Mouse (Mus musculus): ENCODE results near the gene Arxes2. TPM values are rescaled to one million over a fixed set of nuclear protein-coding genes. Genes with fewer than 3 reads are reported as not detected.
A peak's percentile ranks its signal among the peaks of the same experiment; 100 is the strongest.
"Not testable (repeated sequence)": the region's sequence is repeated elsewhere in the genome, so short reads cannot be mapped to it uniquely, and the experiment has no call there.

The Arxes2 gene
- polyA plus RNA-seq, 1 experiment from 2014 or later = 205 TPM

DNA sequence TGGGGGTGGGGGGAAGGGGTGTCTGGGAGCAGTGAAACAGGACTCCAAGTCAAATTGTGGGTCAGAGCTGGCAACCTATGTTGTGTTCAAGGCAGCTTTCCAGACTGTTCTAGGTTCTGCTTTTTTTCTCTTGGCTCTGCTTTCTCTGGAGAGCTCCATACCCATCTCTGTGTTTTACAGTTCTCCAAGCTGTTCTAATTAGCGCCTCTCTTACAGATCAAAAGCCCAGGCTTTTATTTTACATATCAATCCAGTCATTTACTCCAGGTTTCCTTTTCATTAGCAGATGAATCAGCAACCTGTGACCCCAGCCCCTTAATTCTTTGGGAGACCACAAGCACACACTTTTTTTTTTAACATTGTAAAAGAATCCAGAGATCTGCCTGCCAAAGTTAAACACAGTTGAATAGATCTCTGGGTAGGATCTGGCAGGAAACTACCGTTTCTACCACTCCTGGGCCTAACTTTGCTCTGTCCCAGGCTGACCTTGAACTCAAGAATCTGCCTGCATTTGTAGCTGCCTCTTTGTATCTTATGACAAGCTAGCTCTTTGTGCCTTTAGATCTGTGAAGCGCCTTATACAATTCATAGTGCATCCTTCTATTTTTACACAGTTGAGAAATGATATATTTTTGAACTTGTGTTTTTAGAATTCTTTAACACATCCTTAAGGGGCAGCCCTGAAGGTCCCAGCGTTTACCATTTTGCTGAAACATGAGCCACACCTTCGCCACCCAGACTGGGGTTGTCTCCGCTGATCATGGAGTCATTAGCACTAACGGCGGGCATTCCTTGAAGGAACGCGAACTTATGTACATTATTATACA lies 19.8 kb upstream of the Arxes2 start:
- no peak for ATAC-seq
- no peak overlapping the region for H3K27ac ChIP-seq (ENCODE audit: low read length)
- WGBS = 49% methylated on average over 10 of the region's 10 CpGs
- H3K4me2 ChIP-seq (ENCODE audit: low read length) = no peak overlapping the region
- no peaks in the 10 kb centered on the region for H3K27me3 ChIP-seq (replicated peaks; ENCODE audit: control insufficient read depth, insufficient read depth, low read length)
- H3K4me1 ChIP-seq (replicated peaks; ENCODE audit: control insufficient read depth, insufficient read depth, low read length) = no peaks in the 10 kb centered on the region
- no peak overlapping the region for H3K9ac ChIP-seq (replicated peaks; ENCODE audit: low read depth, low read length)
- H3K4me3 ChIP-seq (replicated peaks; ENCODE audit: low read length) = no peak overlapping the region
- no peaks in the 10 kb centered on the region for H3K36me3 ChIP-seq (ENCODE audit: control insufficient read depth, insufficient read depth)
- no peaks in the 10 kb centered on the region for H3K9me3 ChIP-seq (ENCODE audit: control insufficient read depth, low read length)

GRCm38 (mm10) chrX:135974424-135975225 lies 19.0 kb upstream of the Arxes2 start:
- H3K36me3 ChIP-seq (ENCODE audit: control insufficient read depth, insufficient read depth) = no peaks in the 10 kb centered on the region
- no peak overlapping the region for H3K9ac ChIP-seq (replicated peaks; ENCODE audit: low read depth, low read length)
- no peaks in the 10 kb centered on the region for H3K27me3 ChIP-seq (replicated peaks; ENCODE audit: control insufficient read depth, insufficient read depth, low read length)
- H3K4me1 ChIP-seq (replicated peaks; ENCODE audit: control insufficient read depth, insufficient read depth, low read length) = no peaks in the 10 kb centered on the region
- 50% methylated on average over 20 of the region's 20 CpGs for WGBS
- no peaks in the 10 kb centered on the region for H3K9me3 ChIP-seq (ENCODE audit: control insufficient read depth, low read length)
- H3K27ac ChIP-seq (ENCODE audit: low read length) = no peak overlapping the region
- H3K4me2 ChIP-seq (ENCODE audit: low read length) = peak overlapping the region; percentile 37
- peak; percentile 80 for ATAC-seq
- H3K4me3 ChIP-seq (replicated peaks; ENCODE audit: low read length) = 0 out of 2 replicates have a peak overlapping the region, but pooled peaks have one; percentile 13

GRCm38 (mm10) chrX:135975226-135975552 lies 18.4 kb upstream of the Arxes2 start:
- Histone ChIP-seq H3K36me3 (ENCODE audit: control insufficient read depth, insufficient read depth) (no peaks in the 10 kb centered on the region), H3K4me3 (replicated peaks; ENCODE audit: low read length) (no peak overlapping the region), H3K4me2 (ENCODE audit: low read length) (peak overlapping the region; percentile 37), H3K27me3 (replicated peaks; ENCODE audit: control insufficient read depth, insufficient read depth, low read length) (no peaks in the 10 kb centered on the region), H3K4me1 (replicated peaks; ENCODE audit: control insufficient read depth, insufficient read depth, low read length) (no peaks in the 10 kb centered on the region), H3K9ac (replicated peaks; ENCODE audit: low read depth, low read length) (no peak overlapping the region), H3K27ac (ENCODE audit: low read length) (no peak overlapping the region), H3K9me3 (ENCODE audit: control insufficient read depth, low read length) (no peaks in the 10 kb centered on the region)
- WGBS = 22% methylated on average over 8 of the region's 8 CpGs
- peak; percentile 85 for ATAC-seq

DNA sequence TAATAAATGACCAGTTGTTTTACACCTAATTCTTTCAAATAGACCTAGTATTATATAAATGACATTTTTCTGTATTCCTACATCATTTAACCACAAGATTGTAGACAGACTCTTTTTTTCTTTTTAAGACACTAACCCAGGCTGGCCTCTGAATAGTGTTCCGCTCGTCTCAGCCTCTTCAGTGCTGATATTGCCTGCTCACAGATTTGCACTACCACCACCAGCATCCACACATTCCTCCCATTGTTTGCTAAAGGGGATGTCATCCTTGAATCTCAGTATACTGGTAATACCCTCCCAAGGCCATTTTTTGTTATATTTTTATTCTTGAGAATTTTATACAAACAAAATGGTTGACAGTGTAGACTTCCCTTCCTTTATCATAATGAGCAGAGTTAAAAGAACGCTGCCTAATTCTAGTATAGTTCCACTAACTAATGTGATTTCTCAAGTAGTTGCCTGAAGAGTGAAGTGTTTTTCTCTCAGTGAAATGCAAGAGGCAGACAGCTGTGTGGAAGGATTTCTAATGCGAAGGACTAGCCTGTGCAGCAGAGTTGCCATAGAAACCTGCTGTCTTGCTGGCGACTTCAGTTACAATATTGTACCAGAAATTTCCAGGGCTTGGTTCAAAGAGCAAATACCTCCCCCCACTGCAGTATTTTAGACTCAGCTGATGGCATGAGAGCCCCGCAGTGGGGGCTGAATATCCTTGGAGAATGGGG lies 8.9 kb upstream of the Arxes2 start:
- Histone ChIP-seq H3K4me1 (replicated peaks; ENCODE audit: control insufficient read depth, insufficient read depth, low read length) (peaks cover 2% of the 10 kb centered on the region), H3K27me3 (replicated peaks; ENCODE audit: control insufficient read depth, insufficient read depth, low read length) (no peaks in the 10 kb centered on the region), H3K4me2 (ENCODE audit: low read length) (no peak overlapping the region), H3K4me3 (replicated peaks; ENCODE audit: low read length) (no peak overlapping the region), H3K36me3 (ENCODE audit: control insufficient read depth, insufficient read depth) (no peaks in the 10 kb centered on the region), H3K9me3 (ENCODE audit: control insufficient read depth, low read length) (no peaks in the 10 kb centered on the region), H3K27ac (ENCODE audit: low read length) (no peak overlapping the region; the same call in 1 of the 2 replicates), H3K9ac (replicated peaks; ENCODE audit: low read depth, low read length) (no peak overlapping the region)
- ATAC-seq = peak; percentile 70
- WGBS = 49% methylated on average over 6 of the region's 6 CpGs

DNA sequence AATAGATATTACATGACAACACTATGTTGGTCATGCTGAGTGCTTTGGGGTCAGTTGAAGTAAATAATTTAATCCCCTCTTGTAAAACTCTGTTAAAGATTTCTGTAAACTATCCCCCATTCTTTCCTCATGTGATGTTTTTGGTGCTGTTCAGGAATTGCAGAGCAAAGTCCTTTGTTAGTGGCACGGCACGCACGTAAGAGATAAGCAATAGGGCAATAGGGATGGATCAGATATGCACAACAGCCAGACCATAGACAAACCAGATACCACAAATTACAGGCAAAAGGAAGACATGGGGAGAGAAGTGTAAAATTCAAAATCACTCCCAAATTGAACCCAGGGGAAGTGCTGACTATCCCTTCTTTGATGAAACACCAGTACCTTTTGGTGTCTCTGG lies 7.4 kb upstream of the Arxes2 start:
- Histone ChIP-seq H3K9me3 (ENCODE audit: control insufficient read depth, low read length) (no peaks in the 10 kb centered on the region), H3K36me3 (ENCODE audit: control insufficient read depth, insufficient read depth) (no peaks in the 10 kb centered on the region), H3K27me3 (replicated peaks; ENCODE audit: control insufficient read depth, insufficient read depth, low read length) (no peaks in the 10 kb centered on the region), H3K27ac (ENCODE audit: low read length) (no peak overlapping the region), H3K9ac (replicated peaks; ENCODE audit: low read depth, low read length) (no peak overlapping the region), H3K4me2 (ENCODE audit: low read length) (no peak overlapping the region), H3K4me3 (replicated peaks; ENCODE audit: low read length) (no peak overlapping the region), H3K4me1 (replicated peaks; ENCODE audit: control insufficient read depth, insufficient read depth, low read length) (peaks cover 2% of the 10 kb centered on the region)
- no peak for ATAC-seq
- 93% methylated on average over 3 of the region's 3 CpGs for WGBS

- Histone ChIP-seq H3K36me3 (ENCODE audit: control insufficient read depth, insufficient read depth) (no peaks in the 10 kb centered on the region), H3K9ac (replicated peaks; ENCODE audit: low read depth, low read length) (no peak overlapping the region), H3K4me2 (ENCODE audit: low read length) (no peak overlapping the region), H3K4me1 (replicated peaks; ENCODE audit: control insufficient read depth, insufficient read depth, low read length) (peaks cover under 1% of the 10 kb centered on the region; the same call in 1 of the 2 replicates), H3K4me3 (replicated peaks; ENCODE audit: low read length) (no peak overlapping the region), H3K27ac (ENCODE audit: low read length) (no peak overlapping the region), H3K27me3 (replicated peaks; ENCODE audit: control insufficient read depth, insufficient read depth, low read length) (no peaks in the 10 kb centered on the region), H3K9me3 (ENCODE audit: control insufficient read depth, low read length) (no peaks in the 10 kb centered on the region)
- ATAC-seq = no peak
- WGBS = 75% methylated on average over 2 of the region's 2 CpGs
Observed at GRCm38 (mm10) chrX:135990661-135991060, 3.0 kb upstream of the Arxes2 start.

DNA sequence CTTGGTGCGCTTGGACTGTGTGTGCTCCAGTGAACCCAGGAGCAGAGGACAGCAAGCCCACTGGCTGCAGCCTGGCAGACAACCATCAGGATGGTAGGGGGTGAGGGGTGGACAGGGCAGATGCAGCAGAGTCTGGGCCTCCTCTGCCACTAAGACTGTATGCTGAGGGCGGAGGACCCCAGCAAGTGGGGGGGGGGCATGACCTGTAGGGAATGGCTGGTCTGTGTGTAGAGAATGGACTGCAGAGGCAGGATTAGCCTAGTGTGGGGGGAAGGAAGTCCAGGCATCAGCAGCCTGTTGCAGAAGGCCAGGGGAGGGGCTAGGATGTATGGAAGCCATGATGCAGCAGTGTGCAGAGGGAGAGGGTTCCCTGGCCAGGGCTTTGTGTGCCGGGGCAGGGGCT lies 431 bp upstream of the Arxes2 start:
- H3K27me3 ChIP-seq (replicated peaks; ENCODE audit: control insufficient read depth, insufficient read depth, low read length); H3K27ac ChIP-seq (ENCODE audit: low read length); H3K4me3 ChIP-seq (replicated peaks; ENCODE audit: low read length); H3K9me3 ChIP-seq (ENCODE audit: control insufficient read depth, low read length); H3K36me3 ChIP-seq (ENCODE audit: control insufficient read depth, insufficient read depth); H3K4me1 ChIP-seq (replicated peaks; ENCODE audit: control insufficient read depth, insufficient read depth, low read length); H3K9ac ChIP-seq (replicated peaks; ENCODE audit: low read depth, low read length): not testable (repeated sequence)
- ATAC-seq = peak; percentile 89
- peak overlapping the region; percentile 11; the same call in 1 of the 2 replicates for H3K4me2 ChIP-seq (ENCODE audit: low read length)
- 34% methylated on average over 2 of the region's 3 CpGs for WGBS

- WGBS = 26% methylated on average over 4 of the region's 5 CpGs
- Histone ChIP-seq H3K9me3 (ENCODE audit: control insufficient read depth, low read length) (no peaks in the 10 kb centered on the region), H3K4me3 (replicated peaks; ENCODE audit: low read length) (no peak overlapping the region), H3K36me3 (ENCODE audit: control insufficient read depth, insufficient read depth) (no peaks in the 10 kb centered on the region), H3K27ac (ENCODE audit: low read length) (no peak overlapping the region), H3K4me1 (replicated peaks; ENCODE audit: control insufficient read depth, insufficient read depth, low read length) (no peaks in the 10 kb centered on the region), H3K27me3 (replicated peaks; ENCODE audit: control insufficient read depth, insufficient read depth, low read length) (no peaks in the 10 kb centered on the region), H3K9ac (replicated peaks; ENCODE audit: low read depth, low read length) (no peak overlapping the region), H3K4me2 (ENCODE audit: low read length) (no peak overlapping the region)
- ATAC-seq = no peak
Observed at GRCm38 (mm10) chrX:136007199-136007843, 13.7 kb downstream of the Arxes2 start.

- ATAC-seq = no peak
- Histone ChIP-seq H3K4me3 (replicated peaks; ENCODE audit: low read length) (no peak overlapping the region), H3K36me3 (ENCODE audit: control insufficient read depth, insufficient read depth) (no peaks in the 10 kb centered on the region), H3K27me3 (replicated peaks; ENCODE audit: control insufficient read depth, insufficient read depth, low read length) (no peaks in the 10 kb centered on the region), H3K9ac (replicated peaks; ENCODE audit: low read depth, low read length) (no peak overlapping the region), H3K9me3 (ENCODE audit: control insufficient read depth, low read length) (no peaks in the 10 kb centered on the region), H3K27ac (ENCODE audit: low read length) (no peak overlapping the region), H3K4me2 (ENCODE audit: low read length) (no peak overlapping the region), H3K4me1 (replicated peaks; ENCODE audit: control insufficient read depth, insufficient read depth, low read length) (0 out of 2 replicates have a peak, but pooled peaks cover 2% of the 10 kb centered on the region)
- 31% methylated on average over 2 of the region's 2 CpGs for WGBS
Observed at GRCm38 (mm10) chrX:136014392-136014791, 20.8 kb downstream of the Arxes2 start.
